Mouse (Mus musculus) c-Kit-positive CD71-positive TER-119-positive erythroid progenitor cells, embryonic 14.5 days (primary cell): ENCODE results near the gene Gucy2c.

Experiments used
- DNase-seq: peaks from one replicate; pipeline ENCODE4 v3.0.0-alpha.2; 2013; ENCODE audit warnings: low spot score

Gene Gucy2c

GRCm38 (mm10) chr6:136781377-136781986 is at the start of gene Gucy2c:
Gene Gucy2c (minus strand): TSS chr6:136781765.
- no peak for DNase-seq

- no peak for DNase-seq
These were observed 47.1 kb upstream of the Gucy2c start for GRCm38 (mm10) chr6:136828681-136829080.

GRCm38 (mm10) chr6:136827881-136828561 is 46.5 kb upstream of the Gucy2c start, which contains the start of gene Wbp11:
Gene Wbp11 (minus strand): TSS chr6:136828233.
- peak; percentile 95 for DNase-seq

GRCm38 (mm10) chr6:136827516-136827880 is 45.9 kb upstream of the Gucy2c start, which contains the start of gene BC049715:
Gene BC049715 (plus strand): TSS chr6:136827626.
- no peak for DNase-seq

GRCm38 (mm10) chr6:136827116-136827515 is 45.6 kb upstream of the Gucy2c start:
- no peak for DNase-seq

- no peak for DNase-seq
These were observed 43.4 kb upstream of the Gucy2c start for GRCm38 (mm10) chr6:136824987-136825386.

- DNase-seq = no peak
These were observed 39.5 kb upstream of the Gucy2c start for GRCm38 (mm10) chr6:136821086-136821485.

- no peak for DNase-seq
These were observed 38.8 kb upstream of the Gucy2c start for GRCm38 (mm10) chr6:136820381-136820780.

- no peak for DNase-seq
These were observed 36.0 kb upstream of the Gucy2c start for GRCm38 (mm10) chr6:136817549-136817948.

GRCm38 (mm10) chr6:136816826-136817225 is 35.3 kb upstream of the Gucy2c start:
- no peak for DNase-seq

- no peak for DNase-seq
These were observed 33.8 kb upstream of the Gucy2c start for GRCm38 (mm10) chr6:136815381-136815780.

GRCm38 (mm10) chr6:136813117-136813516 is 31.6 kb upstream of the Gucy2c start:
- DNase-seq = no peak

GRCm38 (mm10) chr6:136811196-136811595 is 29.6 kb upstream of the Gucy2c start:
- no peak for DNase-seq

- DNase-seq = no peak
These were observed 28.1 kb upstream of the Gucy2c start for GRCm38 (mm10) chr6:136809673-136810072.

GRCm38 (mm10) chr6:136809077-136809476 is 27.5 kb upstream of the Gucy2c start:
- peak; percentile 60 for DNase-seq

GRCm38 (mm10) chr6:136808631-136809046 is 27.1 kb upstream of the Gucy2c start:
- peak; percentile 55 for DNase-seq

GRCm38 (mm10) chr6:136808014-136808417 is 26.5 kb upstream of the Gucy2c start, which contains the start of gene H2afj:
Gene H2afj (plus strand): TSS chr6:136808244.
- DNase-seq = peak; percentile 94

- no peak for DNase-seq
These were observed 25.9 kb upstream of the Gucy2c start for GRCm38 (mm10) chr6:136807395-136808013.

- DNase-seq = no peak
These were observed 25.3 kb upstream of the Gucy2c start for GRCm38 (mm10) chr6:136806819-136807218.

- DNase-seq = no peak
These were observed 23.8 kb upstream of the Gucy2c start for GRCm38 (mm10) chr6:136805409-136805775.

GRCm38 (mm10) chr6:136804705-136805408 is 23.3 kb upstream of the Gucy2c start:
- no peak for DNase-seq
